Mouse (Mus musculus) liver, embryonic 14.5 days (tissue): ENCODE measurements at regions not wholly inside any gene's neighbourhood (a gene's known extent, or its start where the extent isn't known, plus 50 kb on each side); places are given as distances from the start of the nearest gene placed in this dataset.

Experiments
- CTCF ChIP-seq: IDR thresholded peaks from 2 replicates; pipeline ENCODE4 v1.5.1; 2016; ENCODE audit warnings: antibody characterized with exemption, low read depth, control low read depth
- EP300 ChIP-seq: IDR thresholded peaks from 2 replicates; pipeline ENCODE4 v1.6.1; 2016; ENCODE audit warnings: antibody characterized with exemption, low read depth

- TF ChIP-seq CTCF, result no peak
- TF ChIP-seq EP300, result no peak
These were observed 155.4 kb upstream of the Wscd1 start for GRCm38 (mm10) chr11:71594250-71594847.
